Mouse (Mus musculus): ENCODE results near the gene Dppa4. TPM values are rescaled to one million over a fixed set of nuclear protein-coding genes. Genes with fewer than 3 reads are reported as not detected.
"Not testable (repeated sequence)": the region's sequence is repeated elsewhere in the genome, so short reads cannot be mapped to it uniquely, and the experiment has no call there.

The Dppa4 gene
- polyA plus RNA-seq, 1 experiment from 2014 or later = not detected

DNA sequence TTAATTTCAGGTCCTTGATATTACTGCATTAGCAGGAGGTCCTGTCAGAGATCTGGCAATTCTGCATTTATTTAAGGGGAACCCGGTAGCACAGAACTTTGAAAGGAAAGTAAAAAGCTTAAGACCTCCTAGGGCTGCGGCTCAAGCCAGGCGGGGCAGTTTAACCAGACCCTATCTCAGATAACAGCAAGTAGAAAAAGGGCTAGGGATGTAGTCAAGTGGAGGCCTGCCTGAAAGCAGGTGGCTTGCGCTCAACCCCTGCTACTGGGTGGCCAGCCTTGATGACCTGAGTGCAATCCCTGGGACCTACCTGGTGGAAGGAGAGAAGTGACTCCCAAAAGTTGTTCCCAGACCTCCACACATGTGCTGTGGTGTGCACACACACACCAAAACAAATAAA is 6.6 kb upstream of the Dppa4 start:
- Histone ChIP-seq H3K4me1 (ENCODE audit: control insufficient read depth, insufficient read depth, low read length) (no peaks in the 10 kb centered on the region), H3K4me2 (ENCODE audit: low read depth, low read length) (no peak overlapping the region), H3K4me3 (ENCODE audit: low read depth, low read length) (no peak overlapping the region), H3K9me3 (ENCODE audit: control insufficient read depth, low read length) (no peaks in the 10 kb centered on the region), H3K36me3 (ENCODE audit: control insufficient read depth, insufficient read depth, low read length) (no peaks in the 10 kb centered on the region), H3K27me3 (replicated peaks; ENCODE audit: control insufficient read depth, insufficient read depth, low read length) (no peaks in the 10 kb centered on the region), H3K27ac (replicated peaks; ENCODE audit: low read depth, low read length) (no peak overlapping the region), H3K9ac (ENCODE audit: low read depth, low read length) (no peak overlapping the region)
- 74% methylated on average over 4 of the region's 4 CpGs for WGBS
- DNase-seq (ENCODE audit: low spot score) (no peak), ATAC-seq (ENCODE audit: low read depth) (no peak)

DNA sequence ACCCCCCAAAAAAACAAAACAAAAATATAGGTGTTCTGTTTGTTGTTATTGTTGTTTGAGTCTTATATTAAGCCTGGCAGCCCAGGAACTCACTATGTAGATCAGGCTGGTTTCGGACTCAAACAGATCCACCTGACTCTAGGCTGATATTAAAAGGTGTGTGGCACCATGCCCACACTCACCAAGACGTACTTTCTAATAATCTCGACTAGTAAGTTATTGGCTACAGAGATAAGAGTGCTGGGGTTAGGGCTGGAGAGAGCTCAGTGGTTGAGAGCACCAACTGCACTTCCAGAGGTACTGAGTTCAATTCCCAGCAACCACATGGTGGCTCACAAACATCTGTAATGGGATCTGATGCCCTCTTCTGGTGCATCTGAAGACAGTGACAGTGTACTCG is 2.6 kb upstream of the Dppa4 start:
- no peak overlapping the region for H3K27ac ChIP-seq (replicated peaks; ENCODE audit: low read depth, low read length)
- H3K4me1 ChIP-seq (ENCODE audit: control insufficient read depth, insufficient read depth, low read length) = no peaks in the 10 kb centered on the region
- no peak overlapping the region for H3K4me2 ChIP-seq (ENCODE audit: low read depth, low read length)
- no peaks in the 10 kb centered on the region for H3K9me3 ChIP-seq (ENCODE audit: control insufficient read depth, low read length)
- DNase-seq (ENCODE audit: low spot score) (no peak), ATAC-seq (ENCODE audit: low read depth) (no peak)
- no peak overlapping the region for H3K4me3 ChIP-seq (ENCODE audit: low read depth, low read length)
- no peaks in the 10 kb centered on the region for H3K27me3 ChIP-seq (replicated peaks; ENCODE audit: control insufficient read depth, insufficient read depth, low read length)
- H3K9ac ChIP-seq (ENCODE audit: low read depth, low read length) = no peak overlapping the region
- H3K36me3 ChIP-seq (ENCODE audit: control insufficient read depth, insufficient read depth, low read length) = no peaks in the 10 kb centered on the region
- WGBS = 95% methylated on average over 4 of the region's 4 CpGs

DNA sequence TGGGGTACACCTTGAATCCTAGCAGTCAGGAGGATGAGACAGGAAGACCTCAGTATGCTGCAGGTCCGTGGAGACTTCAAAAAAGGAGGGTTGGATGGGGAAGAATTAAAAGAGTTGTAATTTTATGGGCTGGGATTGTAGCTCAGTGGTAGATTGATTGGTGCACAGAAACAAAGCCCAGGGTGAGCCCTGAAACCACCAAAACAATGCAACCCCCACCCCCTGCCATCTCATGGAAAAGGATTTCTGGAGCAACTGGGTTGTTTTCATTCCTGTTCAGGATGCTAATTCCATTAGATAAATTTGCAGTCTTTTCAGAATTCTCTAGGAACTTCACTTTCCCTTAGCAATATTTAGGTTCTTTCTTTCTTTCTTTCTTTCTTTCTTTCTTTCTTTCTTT is 732 bp upstream of the Dppa4 start:
- Histone ChIP-seq H3K27ac (replicated peaks; ENCODE audit: low read depth, low read length) (no peak overlapping the region), H3K4me1 (ENCODE audit: control insufficient read depth, insufficient read depth, low read length) (no peaks in the 10 kb centered on the region), H3K27me3 (replicated peaks; ENCODE audit: control insufficient read depth, insufficient read depth, low read length) (no peaks in the 10 kb centered on the region), H3K9ac (ENCODE audit: low read depth, low read length) (no peak overlapping the region), H3K36me3 (ENCODE audit: control insufficient read depth, insufficient read depth, low read length) (no peaks in the 10 kb centered on the region), H3K4me3 (ENCODE audit: low read depth, low read length) (no peak overlapping the region), H3K4me2 (ENCODE audit: low read depth, low read length) (no peak overlapping the region), H3K9me3 (ENCODE audit: control insufficient read depth, low read length) (no peaks in the 10 kb centered on the region)
- ATAC-seq (ENCODE audit: low read depth) (no peak), DNase-seq (ENCODE audit: low spot score) (no peak)
- WGBS = 71% methylated on average over 1 of the region's 1 CpGs

DNA sequence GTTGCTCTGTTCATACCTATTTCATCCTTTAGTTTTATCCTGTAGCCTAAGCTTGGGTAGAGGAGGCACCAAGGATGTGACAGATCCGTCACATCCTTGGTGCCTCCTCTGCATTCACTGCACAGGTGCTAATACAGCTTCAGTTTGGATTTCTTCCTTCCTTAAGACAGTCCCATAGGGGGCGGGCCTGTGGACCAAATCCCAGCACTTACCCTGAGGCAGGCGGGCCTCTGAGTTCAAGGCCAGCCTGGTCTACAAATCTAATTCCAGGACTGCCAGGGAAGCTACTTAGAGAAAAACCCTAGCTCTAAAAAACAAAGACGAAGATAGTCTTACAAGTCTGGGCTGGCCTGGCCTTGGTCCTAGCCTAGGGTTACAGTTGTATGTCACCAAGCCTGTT is 2.0 kb downstream of the Dppa4 start:
- H3K4me2 ChIP-seq (ENCODE audit: low read depth, low read length) = no peak overlapping the region
- 94% methylated on average over 4 of the region's 4 CpGs for WGBS
- DNase-seq (ENCODE audit: low spot score) (no peak), ATAC-seq (ENCODE audit: low read depth) (no peak)
- H3K9me3 ChIP-seq (ENCODE audit: control insufficient read depth, low read length) = no peaks in the 10 kb centered on the region
- H3K36me3 ChIP-seq (ENCODE audit: control insufficient read depth, insufficient read depth, low read length) = no peaks in the 10 kb centered on the region
- H3K4me1 ChIP-seq (ENCODE audit: control insufficient read depth, insufficient read depth, low read length) = no peaks in the 10 kb centered on the region
- H3K27ac ChIP-seq (replicated peaks; ENCODE audit: low read depth, low read length) = no peak overlapping the region
- no peaks in the 10 kb centered on the region for H3K27me3 ChIP-seq (replicated peaks; ENCODE audit: control insufficient read depth, insufficient read depth, low read length)
- H3K9ac ChIP-seq (ENCODE audit: low read depth, low read length) = no peak overlapping the region
- H3K4me3 ChIP-seq (ENCODE audit: low read depth, low read length) = no peak overlapping the region

DNA sequence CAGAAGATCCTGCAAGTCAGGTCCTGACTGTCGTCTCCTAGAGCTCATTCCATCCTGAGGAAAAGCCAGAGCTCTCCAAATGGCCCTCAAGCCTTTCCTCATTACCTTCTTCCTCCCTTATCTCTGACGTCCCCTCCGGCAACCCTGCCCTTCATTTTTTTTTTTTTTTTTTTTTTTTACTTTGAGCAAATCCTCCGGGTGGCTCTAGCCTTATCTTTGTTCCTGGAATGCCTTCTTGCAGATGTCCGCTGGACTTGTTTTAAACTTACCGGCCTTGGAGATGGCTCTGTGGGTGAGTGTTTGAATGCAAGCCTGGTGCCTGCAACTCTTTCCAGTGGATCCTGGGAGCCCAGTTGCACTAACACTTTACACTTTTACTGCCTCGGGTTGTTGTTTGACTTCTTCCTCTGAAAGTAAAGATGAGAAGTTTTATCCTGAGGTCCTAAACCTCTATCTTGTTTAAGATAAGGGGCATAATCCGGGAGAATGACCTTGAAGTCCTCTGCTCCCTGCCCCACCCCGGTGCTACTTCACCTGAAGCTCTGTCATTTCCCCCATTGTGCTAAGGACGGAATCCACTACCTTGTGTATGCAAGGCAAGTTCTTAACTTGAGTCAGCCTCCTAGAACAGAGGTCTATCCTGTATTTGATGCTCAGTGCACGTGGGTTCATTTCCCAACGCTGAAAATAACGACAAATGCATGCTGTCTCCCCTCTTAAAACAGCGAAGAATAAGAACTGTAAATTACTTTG is 14.0 kb downstream of the Dppa4 start:
- ATAC-seq (ENCODE audit: low read depth) = no peak
- H3K4me3 ChIP-seq (ENCODE audit: low read depth, low read length) = no peak overlapping the region
- WGBS = 70% methylated on average over 14 of the region's 14 CpGs

DNA sequence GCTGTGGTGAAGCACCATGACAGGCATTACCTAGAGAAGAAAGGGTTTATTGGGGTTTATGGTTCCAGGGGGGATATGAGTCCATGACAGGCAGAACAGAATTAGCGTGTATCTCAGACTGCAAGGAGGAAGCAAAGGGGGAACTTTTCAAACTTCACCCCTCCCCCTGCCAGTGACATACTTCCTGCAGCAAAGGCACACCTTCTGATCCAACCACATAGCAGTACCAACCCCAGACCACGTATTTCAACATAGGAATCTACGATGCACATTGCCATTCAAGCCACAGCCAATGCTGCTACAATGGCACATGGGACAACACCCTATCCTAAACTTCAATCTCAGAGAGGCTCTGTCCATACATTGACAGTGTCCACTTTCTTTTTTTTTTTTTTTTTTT is 16.4 kb downstream of the Dppa4 start:
- ATAC-seq (ENCODE audit: low read depth) (no peak), DNase-seq (ENCODE audit: low spot score) (no peak)
- 91% methylated on average over 3 of the region's 3 CpGs for WGBS
- H3K27me3 ChIP-seq (replicated peaks; ENCODE audit: control insufficient read depth, insufficient read depth, low read length) = no peaks in the 10 kb centered on the region
- H3K4me1 ChIP-seq (ENCODE audit: control insufficient read depth, insufficient read depth, low read length) = no peaks in the 10 kb centered on the region
- H3K4me2 ChIP-seq (ENCODE audit: low read depth, low read length) = no peak overlapping the region
- no peak overlapping the region for H3K4me3 ChIP-seq (ENCODE audit: low read depth, low read length)
- no peaks in the 10 kb centered on the region for H3K36me3 ChIP-seq (ENCODE audit: control insufficient read depth, insufficient read depth, low read length)
- H3K9ac ChIP-seq (ENCODE audit: low read depth, low read length) = no peak overlapping the region
- no peak overlapping the region for H3K27ac ChIP-seq (replicated peaks; ENCODE audit: low read depth, low read length)
- no peaks in the 10 kb centered on the region for H3K9me3 ChIP-seq (ENCODE audit: control insufficient read depth, low read length)

More for the DNA sequence above, 14.0 kb downstream of the Dppa4 start:
- Histone ChIP-seq H3K27ac (replicated peaks; ENCODE audit: low read depth, low read length) (no peak overlapping the region), H3K9me3 (ENCODE audit: control insufficient read depth, low read length) (no peaks in the 10 kb centered on the region), H3K4me2 (ENCODE audit: low read depth, low read length) (no peak overlapping the region), H3K4me1 (ENCODE audit: control insufficient read depth, insufficient read depth, low read length) (no peaks in the 10 kb centered on the region), H3K36me3 (ENCODE audit: control insufficient read depth, insufficient read depth, low read length) (no peaks in the 10 kb centered on the region), H3K9ac (ENCODE audit: low read depth, low read length) (no peak overlapping the region), H3K27me3 (replicated peaks; ENCODE audit: control insufficient read depth, insufficient read depth, low read length) (no peaks in the 10 kb centered on the region)
- no peak for DNase-seq (ENCODE audit: low spot score)

DNA sequence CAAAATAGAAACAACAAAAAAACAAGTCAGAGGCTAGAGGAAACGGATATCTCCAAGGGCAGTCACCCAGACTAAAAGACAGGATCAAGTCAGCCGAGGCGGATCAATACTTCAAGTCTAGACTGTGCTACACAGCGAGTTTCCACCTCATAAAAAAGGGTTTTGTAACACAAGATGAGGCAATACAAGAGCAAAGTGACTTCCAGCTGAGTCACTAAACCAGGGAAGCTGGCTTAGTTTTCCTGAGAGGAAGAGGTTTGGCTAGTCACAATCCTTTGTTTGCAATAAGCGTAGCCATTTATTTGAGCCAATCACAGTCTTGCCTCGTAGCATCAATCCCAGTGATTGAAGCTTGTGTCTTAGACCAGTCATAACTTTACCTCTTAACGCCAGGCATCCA is 20.0 kb downstream of the Dppa4 start, which contains the start of gene Dppa2:
Dppa2 (plus strand) TSS at position 400 of the 400 bp plus-strand sequence.
- Histone ChIP-seq H3K9me3 (ENCODE audit: control insufficient read depth, low read length) (no peaks in the 10 kb centered on the region), H3K36me3 (ENCODE audit: control insufficient read depth, insufficient read depth, low read length) (no peaks in the 10 kb centered on the region), H3K4me3 (ENCODE audit: low read depth, low read length) (no peak within 1 kb of the TSS), H3K4me1 (ENCODE audit: control insufficient read depth, insufficient read depth, low read length) (no peaks in the 10 kb centered on the region), H3K27me3 (replicated peaks; ENCODE audit: control insufficient read depth, insufficient read depth, low read length) (no peaks in the 10 kb centered on the region), H3K27ac (replicated peaks; ENCODE audit: low read depth, low read length) (no peak within 1 kb of the TSS), H3K4me2 (ENCODE audit: low read depth, low read length) (no peak within 1 kb of the TSS), H3K9ac (ENCODE audit: low read depth, low read length) (no peak within 1 kb of the TSS)
- ATAC-seq (ENCODE audit: low read depth) (no peak), DNase-seq (ENCODE audit: low spot score) (no peak)
- WGBS = 81% methylated on average over 7 of the region's 7 CpGs

DNA sequence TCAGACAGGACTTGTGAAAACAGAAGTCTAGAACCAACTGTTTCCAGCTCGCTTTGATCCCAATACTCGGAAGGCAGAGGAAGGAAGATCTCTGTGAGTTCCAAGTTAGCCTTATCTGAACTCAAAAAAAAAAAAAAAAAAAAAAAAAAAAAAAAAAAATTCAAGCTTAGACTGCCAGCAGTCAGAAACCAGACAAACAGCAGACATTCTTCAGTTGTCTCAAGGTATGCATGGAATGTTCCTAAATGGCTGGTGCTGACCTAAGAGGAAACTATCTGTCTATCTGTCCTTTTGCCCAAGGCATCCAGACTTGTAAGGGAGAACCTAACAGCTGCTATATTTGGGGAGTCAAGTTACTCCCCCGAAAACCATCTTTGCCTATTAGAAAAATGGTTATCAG is 20.4 kb downstream of the Dppa4 start:
- Histone ChIP-seq H3K9ac (ENCODE audit: low read depth, low read length) (no peak overlapping the region), H3K4me3 (ENCODE audit: low read depth, low read length) (no peak overlapping the region), H3K4me1 (ENCODE audit: control insufficient read depth, insufficient read depth, low read length) (no peaks in the 10 kb centered on the region), H3K9me3 (ENCODE audit: control insufficient read depth, low read length) (no peaks in the 10 kb centered on the region), H3K4me2 (ENCODE audit: low read depth, low read length) (no peak overlapping the region), H3K27me3 (replicated peaks; ENCODE audit: control insufficient read depth, insufficient read depth, low read length) (no peaks in the 10 kb centered on the region), H3K36me3 (ENCODE audit: control insufficient read depth, insufficient read depth, low read length) (no peaks in the 10 kb centered on the region), H3K27ac (replicated peaks; ENCODE audit: low read depth, low read length) (no peak overlapping the region)
- peak; percentile 34 for DNase-seq (ENCODE audit: low spot score)
- 59% methylated on average over 3 of the region's 3 CpGs for WGBS
- no peak for ATAC-seq (ENCODE audit: low read depth)

DNA sequence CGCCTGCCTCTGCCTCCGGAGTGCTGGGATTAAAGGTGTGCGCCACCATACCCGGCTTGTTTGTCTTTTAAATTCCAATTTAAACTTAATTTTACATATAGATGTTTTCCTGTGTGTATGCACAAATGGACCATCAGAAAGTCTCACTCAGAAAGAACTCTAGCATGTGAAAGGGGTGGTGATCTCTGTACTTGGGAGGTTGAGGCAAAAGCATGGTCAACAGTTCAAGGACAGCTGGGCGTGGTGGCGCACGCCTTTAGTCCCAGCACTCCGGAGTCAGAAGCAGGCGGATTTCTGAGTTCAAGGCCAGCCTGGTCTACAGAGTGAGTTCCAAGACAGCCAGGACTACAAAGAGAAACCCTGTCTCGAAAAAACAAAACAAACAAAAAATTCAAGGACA is 25.4 kb downstream of the Dppa4 start:
- H3K9ac ChIP-seq (ENCODE audit: low read depth, low read length); DNase-seq (ENCODE audit: low spot score); H3K4me2 ChIP-seq (ENCODE audit: low read depth, low read length); H3K9me3 ChIP-seq (ENCODE audit: control insufficient read depth, low read length); H3K4me3 ChIP-seq (ENCODE audit: low read depth, low read length); H3K36me3 ChIP-seq (ENCODE audit: control insufficient read depth, insufficient read depth, low read length); H3K27ac ChIP-seq (replicated peaks; ENCODE audit: low read depth, low read length); H3K27me3 ChIP-seq (replicated peaks; ENCODE audit: control insufficient read depth, insufficient read depth, low read length); H3K4me1 ChIP-seq (ENCODE audit: control insufficient read depth, insufficient read depth, low read length); ATAC-seq (ENCODE audit: low read depth): not testable (repeated sequence)
- 92% methylated on average over 10 of the region's 10 CpGs for WGBS

All from embryonic facial prominence, embryonic 14.5 days (tissue).